Mouse (Mus musculus) megakaryocyte, adult 5-6 weeks (primary cell): ENCODE measurements around the gene Amph. TPM values are rescaled to one million over a fixed set of nuclear protein-coding genes. Genes with fewer than 3 reads are reported as not detected.
"Not testable (repeated sequence)": the region's sequence is repeated elsewhere in the genome, so short reads cannot be mapped to it uniquely, and the experiment has no call there.

Experiments
- ATAC-seq: 2 replicates; pipeline ENCODE4 v1.8.0; 2016; ENCODE audit warnings: mild to moderate bottlenecking, inconsistent platforms; ENCODE audit not compliant: poor library complexity, severe bottlenecking
- total RNA-seq, 2 experiments: library from RNA; stranded (forward) in 1 of 2; stranded (reverse) in 1 of 2; fragments of 153-499, 151-499 nt in 1 of 2; fragments of 221-1000, 200-1000 nt in 1 of 2; gene quantifications; 2 replicates each; pipeline versions ENCODE4 v1.2.3 to v1.2.4; 2015 to 2017

The Amph gene
- total RNA-seq, 2 experiments from 2014 or later: not detected

- no peak for ATAC-seq
Measured at GRCm38 (mm10) chr13:19025091-19025688, 77.2 kb downstream of the Amph start.

DNA sequence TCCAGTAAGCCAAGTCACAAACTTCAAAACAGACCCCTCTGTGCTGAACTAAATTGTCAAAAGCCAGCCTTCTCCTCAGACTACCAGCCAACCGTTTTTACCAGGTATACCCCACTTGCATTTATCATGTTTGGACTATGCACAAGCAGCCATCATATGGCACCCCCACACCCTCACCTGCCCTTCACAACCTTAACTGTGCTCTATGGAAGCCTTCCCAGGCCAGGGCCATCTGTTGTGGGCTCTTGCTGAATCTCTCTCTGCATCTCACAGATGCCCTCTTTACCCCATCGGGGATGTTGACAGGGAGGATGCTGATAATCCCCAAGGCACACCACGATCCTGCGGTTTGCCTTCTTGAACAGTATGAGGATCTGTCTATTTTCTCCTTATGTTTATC, 77.9 kb downstream of the Amph start:
- no peak for ATAC-seq

- no peak for ATAC-seq
Measured at GRCm38 (mm10) chr13:19026923-19027322, 78.9 kb downstream of the Amph start.

GRCm38 (mm10) chr13:19027766-19028350, 79.9 kb downstream of the Amph start:
- no peak for ATAC-seq

DNA sequence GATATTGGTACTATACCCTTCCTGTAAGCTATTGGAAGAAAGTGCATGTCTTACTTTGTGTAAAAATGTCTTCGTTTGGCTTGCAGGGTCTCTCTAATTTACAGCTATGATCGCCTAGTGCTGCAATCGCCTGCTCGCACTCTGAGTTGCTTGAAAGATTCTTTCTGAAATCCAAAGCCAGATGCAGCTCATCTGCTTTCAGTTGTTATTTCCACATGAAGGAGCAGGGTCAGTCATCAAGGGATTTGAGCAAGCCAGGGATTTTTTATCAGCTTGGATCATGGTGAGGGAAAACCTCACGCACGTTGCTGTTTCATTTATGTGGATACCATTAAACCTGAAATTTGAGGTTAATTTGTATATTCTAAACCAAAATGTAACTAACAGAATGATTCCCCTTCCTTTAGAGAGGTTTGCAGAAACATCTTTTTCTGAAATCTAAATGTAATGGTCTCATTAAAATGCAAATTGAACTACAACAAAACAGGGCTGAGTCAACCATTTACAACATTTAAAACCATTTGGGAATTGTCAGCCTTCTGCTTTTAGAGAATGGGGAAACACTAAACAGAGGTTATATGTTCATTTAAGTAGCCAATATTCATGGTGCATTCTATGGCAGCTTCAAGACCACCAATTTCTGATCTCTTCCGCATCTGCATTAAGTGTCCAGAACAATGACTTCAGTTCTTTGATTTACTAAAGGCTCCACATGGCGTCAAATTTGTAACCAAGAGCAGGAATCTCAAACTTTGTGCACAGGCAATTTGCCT, 84.1 kb downstream of the Amph start:
- ATAC-seq: no peak

- ATAC-seq: no peak
Measured at GRCm38 (mm10) chr13:19052090-19052489, 104.1 kb downstream of the Amph start.

DNA sequence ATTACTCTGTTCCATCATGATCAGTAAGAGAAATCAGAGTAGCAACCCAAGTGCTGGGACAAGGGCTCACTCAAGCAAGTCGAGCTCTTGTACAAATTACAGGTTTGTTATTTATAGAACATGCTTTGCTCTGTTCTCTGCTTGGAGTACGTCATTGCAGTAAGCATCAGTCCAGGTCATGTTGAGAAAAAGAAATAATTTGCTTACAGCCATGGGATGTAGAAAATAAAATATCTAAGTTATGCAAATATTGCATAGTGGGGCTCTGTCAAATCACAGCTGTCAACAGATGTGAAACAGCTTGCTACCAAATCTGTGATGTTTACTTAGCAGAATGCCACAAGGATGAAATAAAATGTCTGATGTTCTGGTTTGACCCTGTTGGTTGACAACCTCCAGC, 106.5 kb downstream of the Amph start:
- ATAC-seq: no peak

GRCm38 (mm10) chr13:19072261-19072660, 124.3 kb downstream of the Amph start:
- ATAC-seq: no peak

- no peak for ATAC-seq
Measured at GRCm38 (mm10) chr13:19077427-19077826, 129.4 kb downstream of the Amph start.

GRCm38 (mm10) chr13:19081932-19082331, 133.9 kb downstream of the Amph start:
- ATAC-seq: no peak

GRCm38 (mm10) chr13:19094571-19094970, 146.6 kb downstream of the Amph start:
- no peak for ATAC-seq

DNA sequence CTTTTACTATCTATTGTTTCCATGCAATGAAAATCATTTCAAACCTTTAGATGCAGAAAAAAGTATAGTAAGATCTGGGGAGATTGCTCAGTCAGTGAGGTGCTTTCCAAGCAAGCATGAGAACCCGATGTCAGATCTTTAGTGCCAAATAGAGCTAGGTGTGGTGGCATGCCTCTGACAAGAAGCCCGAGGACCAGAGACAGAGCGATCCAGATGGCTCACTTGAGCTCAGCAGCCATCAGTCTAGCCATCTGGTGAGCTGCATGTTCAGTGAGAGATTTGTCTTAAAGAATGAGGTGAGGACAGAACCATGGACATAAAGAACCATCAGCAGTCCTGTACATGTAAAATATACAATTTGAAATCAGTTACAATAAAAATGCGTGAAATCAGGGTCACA, 149.1 kb downstream of the Amph start:
- no peak for ATAC-seq

DNA sequence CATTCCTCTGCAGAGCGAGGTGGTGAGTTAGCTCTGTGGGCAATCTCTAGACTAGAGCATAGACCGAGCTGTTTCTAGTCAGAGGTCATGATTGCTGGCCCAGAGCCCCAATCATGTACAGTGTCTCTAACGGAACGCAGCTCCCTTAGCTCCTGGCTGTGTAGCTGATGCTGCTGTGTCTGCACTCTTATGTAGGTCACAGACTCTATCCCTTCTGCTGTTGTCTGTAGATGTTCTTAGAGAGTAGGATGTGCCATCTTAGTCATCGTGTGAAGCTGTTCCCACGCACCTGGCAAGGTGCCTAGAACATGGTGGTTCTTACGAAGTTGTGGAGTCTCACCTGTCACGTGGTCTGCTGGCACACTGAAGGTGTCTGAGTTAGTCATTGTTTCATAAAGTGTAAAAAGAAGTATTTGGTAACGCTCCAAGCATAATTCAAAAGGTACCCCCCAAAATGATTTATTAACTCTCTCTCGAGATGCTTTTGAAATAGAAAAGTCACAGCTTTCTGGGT, 153.9 kb downstream of the Amph start:
- no peak for ATAC-seq

GRCm38 (mm10) chr13:19106418-19106817, 158.4 kb downstream of the Amph start:
- no peak for ATAC-seq

DNA sequence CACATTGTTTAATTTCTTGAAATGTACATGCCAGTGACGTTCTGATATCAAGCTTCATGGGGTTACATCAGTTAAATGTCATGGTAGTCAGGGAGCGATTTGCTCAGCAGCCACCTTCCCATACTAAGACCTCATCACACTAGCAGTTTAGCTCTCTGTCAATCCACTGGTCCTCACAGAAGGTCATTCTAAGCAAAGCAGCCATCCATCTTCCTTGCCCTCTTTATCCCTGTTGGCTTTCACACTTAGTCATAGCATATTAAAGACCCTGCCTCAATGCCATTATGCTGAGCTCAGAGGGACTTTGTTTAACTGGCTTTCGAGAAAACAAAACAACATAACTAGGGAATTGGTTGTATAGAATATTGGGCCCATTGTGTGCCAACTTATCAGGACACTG, 161.3 kb downstream of the Amph start:
- ATAC-seq: no peak

DNA sequence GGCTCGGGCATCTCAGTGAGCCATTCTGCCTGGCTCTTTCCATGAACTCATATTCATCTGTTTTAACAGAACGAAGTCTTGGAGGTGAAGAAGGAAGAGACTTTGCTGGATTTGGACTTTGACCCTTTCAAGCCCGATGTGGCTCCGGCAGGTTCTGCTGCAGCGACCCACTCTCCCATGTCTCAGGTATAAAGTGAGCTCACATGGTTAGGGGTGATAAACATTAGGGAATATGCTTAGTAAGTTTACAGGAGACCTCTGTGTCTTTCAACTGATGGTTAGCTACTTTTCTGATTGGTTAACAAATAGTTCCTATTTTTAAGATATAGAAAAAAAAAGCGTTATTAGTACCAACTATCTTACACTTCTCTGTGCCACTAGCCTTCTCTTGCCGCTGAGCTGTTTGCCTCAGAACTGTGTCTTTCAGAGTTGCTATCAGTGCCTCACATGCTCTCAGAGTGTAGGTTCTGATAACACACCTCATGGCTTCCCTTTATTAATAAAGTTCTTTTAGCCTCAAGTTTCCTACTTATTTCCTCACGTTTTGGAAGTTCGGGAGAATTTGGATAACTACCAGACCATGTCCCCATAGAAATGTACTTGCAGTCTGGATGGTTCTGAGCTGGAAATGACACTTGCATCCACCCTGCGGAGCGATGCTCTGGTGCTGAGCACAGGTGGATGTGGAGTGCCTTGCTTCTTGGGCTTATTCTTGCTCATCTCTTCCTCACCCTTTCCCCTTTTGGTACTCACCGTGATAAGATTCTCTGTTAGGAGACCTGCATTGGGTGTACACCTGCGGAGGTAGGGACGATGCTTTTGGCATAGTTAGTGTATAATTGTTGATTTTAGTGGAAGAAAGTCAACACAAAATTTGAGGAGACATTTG, 165.3 kb downstream of the Amph start:
- no peak for ATAC-seq

GRCm38 (mm10) chr13:19114761-19115160, 166.8 kb downstream of the Amph start:
- not testable (repeated sequence) for ATAC-seq

DNA sequence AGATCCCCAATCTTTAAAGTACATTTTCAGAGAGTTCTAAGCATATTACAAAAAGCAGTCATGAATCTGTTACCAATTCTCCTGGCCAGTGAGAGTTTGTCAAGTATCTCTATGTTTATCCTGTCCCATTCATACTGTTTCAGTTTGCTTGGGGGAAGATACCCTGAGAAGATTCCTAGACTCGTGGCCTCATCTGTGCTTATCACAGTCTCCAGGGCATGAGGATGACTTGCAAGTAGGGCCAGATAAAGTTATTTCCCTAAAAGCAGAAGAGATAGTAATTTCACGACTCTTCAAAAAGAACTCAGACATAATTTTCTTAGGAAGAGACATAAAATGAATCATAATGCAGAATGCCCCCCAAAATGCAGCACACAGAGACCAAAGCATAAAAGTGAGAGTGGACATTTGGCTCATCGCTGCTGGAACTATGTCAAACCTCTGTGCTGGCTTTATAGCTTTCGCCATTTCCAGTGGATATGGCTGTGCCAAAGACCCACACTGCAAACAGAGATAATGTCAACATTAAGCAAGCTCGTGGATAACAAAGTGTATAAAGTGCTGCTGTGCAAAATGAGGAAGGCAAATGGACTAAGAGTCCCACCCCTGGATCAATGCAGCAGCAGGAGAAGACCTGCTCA, 179.0 kb downstream of the Amph start:
- ATAC-seq: peak; percentile 49; the same call in 1 of the 2 replicates

GRCm38 (mm10) chr13:19133833-19134232, 185.8 kb downstream of the Amph start:
- ATAC-seq: no peak

DNA sequence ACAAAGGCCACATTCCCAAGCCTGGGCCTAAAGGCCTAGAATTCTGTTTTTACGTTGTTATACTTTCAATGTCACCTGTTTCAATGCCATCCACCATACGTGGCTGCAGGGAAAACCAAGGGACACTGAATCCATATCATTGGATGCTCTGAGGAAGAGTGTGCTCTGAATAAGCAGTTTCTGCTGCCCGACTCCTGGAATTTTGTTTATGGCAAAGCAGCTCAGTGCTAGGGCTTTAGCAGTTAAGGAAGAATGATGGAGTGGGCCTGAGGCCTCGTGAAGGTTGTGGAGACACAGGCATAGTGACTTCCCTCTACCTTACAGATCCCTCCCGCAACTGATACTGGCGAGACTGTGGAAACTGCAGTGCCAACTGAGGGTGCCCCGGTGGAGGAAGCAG, 189.2 kb downstream of the Amph start:
- no peak for ATAC-seq
